Mouse (Mus musculus) frontal cortex, adult 2 months (tissue): Measurements from ENCODE around the gene Zfp553. TPM values are rescaled to one million over a fixed set of nuclear protein-coding genes. Genes with fewer than 3 reads are reported as not detected.

Experiments
- DNase-seq, 2 experiments: peaks; one replicate each; pipeline ENCODE4 v3.0.0; 2022; ENCODE audit warnings: low spot score in 1 of 2; ENCODE audit errors: extremely low spot score in 1 of 2
- polyA plus RNA-seq: library from polyadenylated mRNA; depleted of rRNA; stranded (reverse); fragments of >200 nt; gene quantifications from 2 replicates; pipeline ENCODE4 v1.2.3, GENCODE M21; 2012

Zfp553 gene
- polyA plus RNA-seq, 1 experiment: 13.8 TPM

DNA sequence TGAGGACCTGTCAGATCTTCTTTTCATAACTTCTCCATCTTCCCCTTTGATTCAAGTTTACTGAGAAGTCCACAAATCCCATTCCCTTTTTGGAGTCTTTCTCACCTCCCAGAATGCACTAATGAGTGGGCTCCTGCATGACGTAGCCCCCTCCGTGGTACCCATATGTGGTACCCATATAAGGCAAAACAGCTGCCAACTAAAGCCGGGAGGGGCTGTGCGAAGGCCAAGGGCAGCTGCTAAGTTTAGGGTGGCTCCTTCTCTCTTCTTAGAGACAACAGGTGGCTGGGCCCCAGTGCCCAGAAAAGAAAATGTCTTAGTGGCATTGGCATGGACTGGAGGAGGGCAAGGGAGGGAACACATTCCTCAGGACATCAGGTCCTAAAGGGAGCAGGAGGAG is 22.6 kb upstream of the Zfp553 start:
- no peak for DNase-seq

DNA sequence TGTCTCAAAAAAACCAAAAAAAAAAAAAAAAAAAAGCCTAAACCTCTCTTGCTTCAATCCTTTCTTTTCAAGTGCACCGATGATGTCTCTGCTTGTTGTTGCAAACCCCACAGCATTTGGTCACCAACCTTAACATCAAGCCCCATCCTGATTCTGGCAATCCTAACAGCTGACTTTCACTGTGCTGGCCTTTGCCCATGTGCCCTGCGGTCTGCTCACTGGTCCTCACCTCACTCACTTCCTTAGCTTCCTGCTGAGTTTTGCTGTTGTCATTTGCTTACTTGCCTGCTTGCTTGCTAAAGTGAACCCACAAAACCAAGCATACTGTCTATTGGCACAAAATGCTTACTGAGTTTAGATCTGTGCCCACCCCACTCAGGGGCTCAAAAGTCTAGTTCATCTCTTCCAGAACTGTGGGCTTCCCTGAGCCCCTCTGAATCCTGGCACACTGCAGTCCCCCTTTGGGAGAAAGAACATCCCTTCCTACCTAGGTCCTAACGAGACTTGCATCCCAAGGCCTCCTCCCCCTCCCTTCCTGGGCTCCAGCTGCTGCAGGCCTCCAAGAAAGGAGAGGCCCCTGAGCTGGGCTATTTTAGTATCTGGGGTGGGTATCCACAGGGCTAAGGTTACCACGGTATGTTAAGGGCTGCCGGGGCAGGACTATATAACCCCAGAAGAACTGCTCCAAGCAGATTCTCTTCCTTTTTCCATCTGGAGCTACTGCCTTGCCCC is 21.7 kb upstream of the Zfp553 start:
- DNase-seq: no peak

DNA sequence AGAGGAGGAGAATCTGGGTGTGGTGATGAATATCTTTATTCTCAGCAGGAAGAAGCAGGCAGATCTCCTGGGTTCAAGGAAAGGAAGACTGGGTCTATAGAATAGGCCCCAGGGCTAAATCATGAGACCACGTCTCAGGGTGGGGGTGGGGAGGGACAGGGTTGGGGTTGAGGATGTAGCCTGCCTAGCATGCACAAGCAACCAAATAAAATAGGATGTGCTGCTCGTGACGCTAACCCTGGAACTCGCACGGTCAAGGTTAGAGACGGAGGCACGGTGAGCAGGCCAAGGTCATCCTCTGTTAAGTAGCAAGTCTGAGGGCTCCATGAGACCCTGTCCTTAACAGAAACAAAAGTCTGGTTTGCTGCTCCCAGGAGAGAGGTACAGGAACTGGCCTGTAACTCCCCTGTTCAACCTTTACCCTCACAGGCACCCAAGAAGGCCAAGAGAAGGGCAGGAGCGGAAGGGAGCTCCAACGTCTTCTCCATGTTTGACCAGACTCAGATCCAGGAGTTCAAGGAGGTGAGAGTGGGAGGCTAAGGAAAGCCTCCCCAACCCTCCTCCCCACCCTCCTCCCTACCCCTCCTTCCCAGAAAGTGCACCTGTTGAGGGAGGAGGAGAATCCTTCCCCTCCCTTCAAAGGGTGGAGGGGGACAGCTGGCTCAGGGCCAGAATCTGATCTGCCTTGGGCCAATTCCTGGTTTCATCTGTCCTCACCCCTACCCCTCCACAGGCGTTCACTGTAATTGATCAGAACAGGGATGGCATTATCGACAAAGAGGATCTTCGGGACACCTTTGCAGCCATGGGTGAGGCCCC is 20.2 kb upstream of the Zfp553 start:
- no peak for DNase-seq

DNA sequence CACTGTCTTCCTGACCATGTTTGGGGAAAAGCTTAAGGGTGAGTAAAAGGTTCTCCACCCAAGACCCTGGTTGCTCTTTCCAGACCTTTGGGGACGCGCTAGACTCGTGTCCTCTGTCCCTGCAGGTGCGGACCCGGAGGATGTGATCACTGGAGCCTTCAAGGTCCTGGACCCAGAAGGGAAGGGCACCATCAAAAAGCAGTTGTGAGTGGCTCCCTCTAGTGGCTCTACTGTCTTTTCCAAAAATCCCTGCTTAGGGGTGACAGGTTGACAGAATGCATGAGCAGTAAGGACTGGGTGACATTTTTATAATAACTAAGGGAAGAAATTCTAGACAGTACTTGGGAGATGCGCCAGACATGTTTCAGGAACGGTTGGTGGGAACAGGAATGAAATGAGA is 19.4 kb upstream of the Zfp553 start:
- peak in 1 of 2 experiments; percentile 66 for DNase-seq

DNA sequence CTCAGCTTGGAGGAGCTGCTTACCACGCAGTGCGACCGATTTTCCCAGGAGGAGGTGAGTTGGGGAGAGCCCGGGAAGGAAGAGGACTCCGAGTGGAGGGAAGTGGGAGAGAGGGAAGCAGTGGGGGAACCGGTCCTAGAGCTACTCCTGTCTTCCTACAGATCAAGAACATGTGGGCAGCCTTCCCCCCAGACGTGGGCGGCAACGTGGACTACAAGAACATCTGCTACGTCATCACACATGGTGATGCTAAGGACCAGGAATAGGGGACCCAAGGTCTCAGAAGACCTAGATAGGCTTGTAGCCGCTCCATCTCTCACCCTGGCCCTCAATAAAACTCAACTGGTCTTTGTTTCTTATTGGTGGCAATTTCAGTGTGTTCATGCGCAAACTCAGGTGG is 18.9 kb upstream of the Zfp553 start:
- DNase-seq: no peak

DNA sequence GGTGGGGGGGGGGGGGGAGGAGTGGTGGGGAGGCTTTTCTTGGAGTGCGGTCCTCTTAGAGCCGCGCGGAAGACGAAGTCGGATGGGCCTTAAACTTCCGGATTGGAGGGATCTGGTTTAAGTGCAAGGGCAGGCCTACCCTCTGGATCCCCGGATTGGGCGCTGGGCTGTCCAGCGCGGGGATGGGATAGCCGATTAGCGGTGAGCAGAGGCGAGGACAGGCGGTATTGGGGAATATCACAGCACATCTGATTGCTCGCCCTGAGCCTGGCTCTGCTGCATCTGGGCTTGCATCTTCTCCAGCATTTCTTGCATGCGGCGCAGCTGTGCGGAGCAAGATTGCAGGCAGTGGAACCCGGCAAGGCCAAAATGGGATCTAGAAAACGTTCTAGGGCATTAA is 18.3 kb upstream of the Zfp553 start:
- DNase-seq: no peak

DNA sequence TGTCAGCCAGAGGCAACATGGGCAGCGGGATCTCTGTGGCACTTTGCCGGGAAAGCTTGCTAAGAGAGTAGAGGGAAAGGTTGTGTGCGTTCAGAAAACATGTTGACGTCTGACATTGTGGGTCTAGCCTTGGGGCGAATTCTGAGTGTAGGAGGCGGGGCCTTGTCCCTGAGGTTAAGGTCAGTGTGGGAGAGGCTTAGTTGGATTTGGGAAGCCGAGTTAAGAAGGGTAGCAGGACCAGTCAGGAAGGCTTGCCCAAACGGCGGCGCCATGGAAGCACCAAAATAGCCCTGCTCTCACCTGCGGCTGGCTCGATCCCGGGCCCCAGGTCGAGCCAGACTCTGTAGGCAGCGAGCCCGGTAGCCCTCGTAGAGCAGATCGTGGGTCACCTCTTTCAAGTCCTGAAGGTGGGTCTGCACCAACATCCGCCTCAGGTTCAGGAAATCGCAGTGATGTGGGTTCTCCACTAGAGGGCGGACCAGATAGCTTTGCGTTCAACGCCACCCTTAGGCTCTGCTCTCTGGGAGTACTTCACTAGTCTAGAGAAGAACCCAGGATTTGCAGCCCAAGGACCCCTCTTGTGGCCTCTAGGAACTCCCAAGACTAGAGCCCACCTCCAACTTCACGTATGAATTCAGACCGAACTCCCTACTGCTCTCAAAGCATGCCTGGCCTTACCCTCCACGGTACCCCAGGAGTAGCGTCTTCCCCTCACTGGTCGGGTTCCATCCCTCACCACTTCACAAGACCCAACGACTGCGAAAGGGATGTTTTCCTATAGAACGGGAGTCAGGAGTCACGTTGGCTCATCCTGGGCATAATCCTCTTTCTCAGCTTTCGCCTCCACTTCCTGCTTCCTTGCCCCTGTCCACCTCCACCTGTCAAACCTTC is 17.6 kb upstream of the Zfp553 start:
- DNase-seq: peak in 1 of 2 experiments; percentile 76

DNA sequence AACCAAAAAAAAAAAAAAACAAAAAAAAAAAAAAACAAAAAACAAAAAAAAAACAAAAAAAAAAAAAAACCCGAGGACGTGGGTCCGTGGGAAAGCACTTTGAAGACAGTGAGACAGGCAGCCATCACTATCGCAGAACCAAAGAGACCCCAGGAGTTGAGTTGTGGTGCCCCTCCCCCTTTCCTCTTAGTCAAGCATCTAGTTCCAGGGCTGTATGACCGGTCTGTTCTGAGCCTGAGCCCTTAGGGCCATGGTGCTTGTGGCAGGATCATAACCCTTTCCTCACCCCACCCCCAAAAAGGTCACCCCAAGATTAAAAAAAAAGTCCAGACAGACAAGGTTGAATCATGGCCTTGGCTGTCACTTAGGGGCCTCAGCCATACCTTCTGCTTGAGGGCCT is 16.6 kb upstream of the Zfp553 start:
- DNase-seq: no peak

DNA sequence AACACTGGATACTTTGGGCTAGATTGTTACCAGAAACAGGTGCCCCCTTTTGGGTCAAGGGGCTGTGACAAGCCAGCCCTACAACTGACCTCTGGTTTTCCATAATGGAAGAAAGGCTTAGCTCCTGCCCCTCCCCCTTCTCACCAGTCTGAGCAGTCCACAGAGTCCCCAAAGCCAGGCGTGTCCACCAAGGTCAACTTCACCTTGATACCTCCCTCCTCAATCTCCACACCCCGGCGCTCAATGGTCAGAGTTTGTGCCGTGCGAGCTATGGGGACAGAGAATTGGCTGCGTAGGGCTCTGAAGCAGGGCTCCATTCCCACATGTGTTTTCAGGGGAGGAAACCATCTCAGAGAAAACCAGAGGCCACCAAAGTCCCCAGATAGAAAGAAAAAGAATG is 15.4 kb upstream of the Zfp553 start:
- DNase-seq: no peak

DNA sequence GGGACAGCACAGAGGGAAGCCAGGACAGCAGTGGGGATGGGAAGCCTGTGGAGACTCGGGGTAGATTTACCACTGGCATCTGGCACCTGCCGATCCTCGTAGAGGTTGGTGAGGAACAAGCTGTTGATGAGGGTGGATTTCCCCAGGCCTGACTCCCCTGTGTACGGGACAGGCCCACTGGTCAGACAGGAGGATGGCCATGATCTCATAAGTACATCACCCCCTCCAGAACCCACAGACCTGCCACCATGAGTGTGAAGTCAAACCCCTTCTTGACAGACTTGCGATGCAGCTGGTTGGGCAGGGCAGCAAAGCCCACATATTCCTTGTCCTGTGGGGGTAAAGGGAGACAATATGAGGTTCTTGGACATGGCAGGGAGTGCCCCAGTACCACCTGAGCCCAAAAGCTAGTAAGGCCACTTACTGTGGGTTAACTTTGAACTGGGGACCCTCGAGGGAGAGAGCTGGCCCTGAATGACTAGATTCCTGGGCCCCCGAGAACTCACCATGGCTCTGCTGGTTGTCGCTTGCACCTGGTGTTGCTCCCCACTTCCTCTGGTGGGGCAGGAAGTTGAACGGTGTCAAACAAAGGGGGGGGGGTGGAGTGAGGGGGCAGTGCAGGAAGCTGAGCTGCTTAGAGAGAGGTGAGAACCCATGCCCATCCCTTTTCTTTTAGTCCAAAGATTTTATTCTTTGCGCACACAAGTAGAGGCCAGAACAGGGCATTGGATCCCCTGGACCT is 14.8 kb upstream of the Zfp553 start:
- DNase-seq: no peak

DNA sequence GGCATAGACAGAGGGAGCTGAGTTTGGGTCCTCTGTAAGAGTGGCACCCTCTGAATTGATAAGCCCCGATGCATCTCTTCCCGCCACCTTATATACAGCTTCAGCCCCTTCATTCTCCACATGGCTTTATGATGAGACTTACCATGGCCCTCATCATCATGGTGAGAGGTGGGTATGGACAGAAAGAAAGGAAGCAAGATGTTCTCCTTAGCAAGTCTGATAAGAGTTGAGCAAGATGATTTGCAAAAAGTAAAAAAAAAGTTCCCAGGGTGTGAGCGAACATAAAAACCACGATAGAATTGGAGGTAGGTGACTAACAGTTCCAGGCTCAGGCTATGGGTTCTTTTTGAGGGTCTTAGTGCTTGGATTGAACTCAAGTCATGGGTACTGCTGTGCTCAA is 14.2 kb upstream of the Zfp553 start:
- no peak for DNase-seq

DNA sequence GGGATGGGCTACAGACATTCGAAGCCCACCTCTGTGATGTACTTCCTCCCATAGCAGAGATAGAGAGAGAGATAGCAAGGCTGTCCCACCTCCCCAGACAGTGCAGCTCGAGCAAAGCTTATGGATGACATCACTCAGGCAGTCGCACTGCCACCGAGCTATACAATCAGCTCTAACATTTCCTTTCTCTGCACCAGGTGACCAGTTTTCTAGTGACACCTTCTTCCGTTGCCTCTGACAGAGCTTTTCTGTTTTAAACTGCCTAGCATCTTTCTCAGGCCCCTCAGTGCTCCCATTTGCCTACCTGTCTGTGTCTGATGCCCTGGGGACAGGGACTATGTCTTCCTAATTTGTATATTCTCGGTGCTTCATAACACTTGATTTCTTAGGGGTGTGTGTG is 12.4 kb upstream of the Zfp553 start:
- DNase-seq: no peak

DNA sequence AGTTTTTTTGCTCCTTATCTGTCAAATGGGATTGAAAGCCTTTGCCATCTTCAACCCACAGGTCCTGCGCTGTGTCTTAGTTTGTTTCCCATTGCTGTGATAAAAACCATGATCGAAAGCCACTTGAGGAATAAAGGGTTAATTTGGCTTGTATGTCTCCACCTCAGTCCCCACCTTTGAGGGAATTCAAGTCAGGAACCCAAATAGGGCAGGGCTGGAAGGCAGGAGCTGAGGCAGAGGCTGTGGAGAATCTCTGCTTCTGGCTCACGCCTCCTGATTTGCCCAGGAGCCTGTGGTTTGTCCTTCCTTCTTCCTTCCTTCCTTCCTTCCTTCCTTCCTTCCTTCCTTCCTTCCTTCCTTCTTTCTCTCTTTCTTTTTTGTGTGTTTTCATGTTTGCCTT is 9.8 kb upstream of the Zfp553 start:
- DNase-seq: no peak

DNA sequence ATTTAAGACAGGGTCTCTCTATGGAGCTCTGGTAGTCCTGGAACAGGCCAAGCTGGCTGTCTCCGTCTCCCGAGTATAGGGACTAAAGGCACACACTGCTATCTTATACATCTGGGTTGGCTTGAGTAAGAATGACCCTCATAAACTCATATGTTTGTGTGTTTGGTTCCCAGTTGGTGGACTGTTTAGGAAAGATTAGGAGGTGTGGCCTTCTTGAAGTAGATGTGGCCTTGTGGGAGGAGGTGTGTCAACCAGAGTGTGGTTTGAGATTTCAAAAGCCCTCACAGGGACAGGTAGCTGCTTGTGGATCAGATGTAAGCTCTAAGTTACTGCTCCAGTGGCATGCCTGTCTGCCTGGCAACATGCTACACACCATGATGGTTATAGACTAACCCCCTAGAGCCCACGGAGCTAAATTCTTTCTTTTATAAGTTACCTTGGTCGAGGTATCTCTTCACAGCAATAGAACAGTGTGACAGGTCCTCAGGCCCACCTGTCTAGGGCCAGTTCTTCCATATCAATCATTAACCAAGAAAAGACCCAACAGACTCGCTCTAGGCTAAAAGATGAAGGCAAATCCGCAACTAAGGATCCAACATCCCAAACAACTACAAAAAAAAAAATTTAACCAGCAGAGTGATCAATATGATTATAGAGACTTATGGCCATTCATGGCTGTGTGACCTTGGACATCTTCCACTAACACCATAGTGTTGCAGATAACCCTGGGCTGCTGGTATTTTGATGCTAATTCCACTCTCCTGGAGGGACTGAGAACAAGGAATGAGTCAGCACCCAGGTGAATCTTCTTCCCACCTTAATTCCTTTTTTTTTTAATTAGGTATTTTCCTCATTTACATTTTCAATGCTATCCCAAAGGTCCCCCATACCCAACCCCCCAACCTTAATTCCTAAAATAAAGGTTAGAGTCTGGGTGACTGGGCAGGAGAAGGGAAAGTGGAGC is 9.1 kb upstream of the Zfp553 start:
- DNase-seq: no peak

DNA sequence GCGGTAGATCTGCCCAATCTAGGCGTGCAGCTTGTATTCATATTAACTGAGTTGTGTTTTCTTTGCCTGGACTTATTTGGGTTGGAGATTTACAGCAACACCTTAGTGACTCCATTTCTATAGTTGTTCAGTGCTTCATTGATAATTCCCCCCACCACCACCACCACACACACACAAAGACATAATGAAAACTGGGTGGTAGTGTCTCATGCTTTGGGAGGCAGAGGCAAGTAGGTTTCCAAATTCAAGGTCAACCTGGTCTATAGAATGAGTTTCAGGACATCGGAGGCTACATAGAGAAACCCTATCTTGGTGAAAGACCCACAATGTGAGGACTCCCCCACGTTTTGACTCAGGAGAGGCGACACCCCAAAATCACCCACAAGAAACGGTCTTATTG is 8.2 kb upstream of the Zfp553 start:
- DNase-seq: no peak

DNA sequence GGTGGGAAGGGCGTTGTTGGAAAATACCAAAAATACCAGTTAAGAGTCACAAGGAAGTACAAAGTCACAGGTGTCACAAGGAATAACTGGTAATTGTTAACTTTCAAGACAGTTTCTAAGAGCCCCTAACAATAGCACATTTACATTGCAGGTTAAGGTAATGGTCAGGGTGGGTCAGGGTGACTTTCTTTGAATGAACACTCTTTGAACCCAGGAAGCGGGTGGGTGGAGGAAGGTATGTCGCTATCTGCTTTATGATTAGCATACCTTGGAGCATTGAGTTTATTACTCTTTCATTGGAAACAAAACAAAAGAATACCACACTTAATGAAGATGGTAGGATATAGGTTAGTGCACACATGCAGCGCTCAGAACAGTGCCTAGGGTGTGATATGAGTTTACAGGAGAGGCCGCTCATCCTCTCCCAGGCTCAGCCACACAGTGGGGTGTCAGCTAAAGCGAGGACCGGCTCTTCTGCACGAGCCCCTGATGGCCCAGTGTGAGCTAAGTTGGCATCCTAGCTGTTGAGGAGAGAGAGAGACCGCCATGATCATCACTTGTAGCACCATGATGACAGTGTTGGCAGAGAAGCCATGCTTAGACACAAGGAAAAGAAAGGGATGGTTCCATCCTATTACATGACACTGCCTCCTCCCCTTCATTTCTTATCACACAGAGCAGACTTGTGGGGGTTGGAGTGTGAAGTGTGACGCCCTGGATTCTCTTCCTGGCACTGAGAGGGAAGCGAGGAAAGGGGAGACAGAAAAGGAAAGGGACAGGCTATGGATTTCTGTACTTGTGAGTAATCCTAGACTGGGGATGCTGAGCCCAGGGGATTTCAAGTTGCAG is 7.5 kb upstream of the Zfp553 start:
- peak in 1 of 2 experiments; percentile 71 for DNase-seq

DNA sequence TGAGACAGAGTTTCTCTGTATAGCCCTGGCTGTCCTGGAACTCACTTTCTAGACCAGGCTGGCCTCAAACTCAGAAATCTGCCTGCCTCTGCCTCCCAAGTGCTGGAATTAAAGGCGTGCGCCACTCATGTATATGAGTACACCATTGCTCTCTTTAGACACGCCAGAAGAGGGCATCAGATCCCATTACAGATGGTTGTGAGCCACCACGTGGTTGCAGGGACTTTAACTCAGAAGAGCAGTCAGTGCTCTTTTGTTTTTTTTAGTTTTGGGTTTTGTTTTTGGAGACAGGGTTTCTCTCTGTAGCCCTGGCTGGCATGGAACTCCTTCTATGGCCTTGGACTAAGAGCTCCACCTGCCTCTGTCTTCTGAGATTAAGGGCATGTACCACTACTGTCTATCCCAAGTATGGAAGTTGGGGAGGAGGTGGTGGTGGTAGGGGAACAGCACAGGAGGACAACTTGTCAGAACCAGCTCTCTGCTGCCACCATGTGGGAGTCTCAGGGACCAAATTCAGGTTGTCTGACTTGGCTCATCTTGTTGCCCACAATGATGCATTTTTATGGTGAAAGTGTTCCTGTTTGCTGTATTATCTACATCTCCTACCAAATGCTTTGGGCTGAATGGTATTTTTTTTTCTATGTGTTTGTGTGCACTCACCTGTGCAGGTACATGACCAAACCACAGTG is 4.1 kb upstream of the Zfp553 start:
- peak in 1 of 2 experiments; percentile 93 for DNase-seq

DNA sequence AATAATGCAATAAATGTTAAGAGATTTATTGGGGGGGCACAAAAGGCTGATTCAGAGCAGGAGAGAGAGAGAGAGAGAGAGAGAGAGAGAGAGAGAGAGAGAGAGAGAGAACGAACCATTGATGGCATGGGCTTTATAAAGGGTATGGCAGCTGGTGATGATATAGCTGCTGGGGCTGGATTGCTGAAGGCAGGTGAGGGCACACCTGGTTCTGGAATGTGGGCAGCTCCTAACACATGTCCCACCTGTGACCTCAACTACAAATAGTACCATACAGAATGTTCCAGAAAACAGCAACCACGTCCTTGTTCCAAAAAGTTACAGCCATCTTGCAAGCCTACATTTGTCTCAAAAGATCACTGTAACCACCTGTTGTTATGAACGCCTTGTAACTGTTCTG is 1.5 kb upstream of the Zfp553 start:
- no peak for DNase-seq
